Mouse (Mus musculus) erythroblast, embryonic 14.5 days (primary cell): Measurements from ENCODE around the gene R3hdm1. TPM values are rescaled to one million over a fixed set of nuclear protein-coding genes. Genes with fewer than 3 reads are reported as not detected.
"Not testable (repeated sequence)": the region's sequence is repeated elsewhere in the genome, so short reads cannot be mapped to it uniquely, and the experiment has no call there.

ENCODE experiments used
- H3K27me3 ChIP-seq: 2 replicates; pipeline ENCODE4 v1.6.1; 2012; ENCODE audit warnings: inconsistent platforms; ENCODE audit not compliant: control insufficient read depth
- H3K36me3 ChIP-seq: 2 replicates; pipeline ENCODE4 v1.6.1; 2012; ENCODE audit warnings: mild to moderate bottlenecking, inconsistent platforms; ENCODE audit not compliant: control insufficient read depth
- H3K4me1 ChIP-seq: 2 replicates; pipeline ENCODE4 v1.6.1; 2012; ENCODE audit warnings: inconsistent platforms; ENCODE audit not compliant: control insufficient read depth
- H3K4me3 ChIP-seq: replicated peaks from 2 replicates; pipeline ENCODE3; 2012; ENCODE audit warnings: moderate library complexity, mild to moderate bottlenecking, inconsistent platforms
- H3K9me3 ChIP-seq: 2 replicates; pipeline ENCODE4 v1.6.1; 2012; ENCODE audit warnings: low read length, inconsistent platforms, mixed read lengths; ENCODE audit not compliant: control insufficient read depth
- GATA1 ChIP-seq: IDR thresholded peaks from 2 replicates; pipeline ENCODE4 v1.6.1; 2012; ENCODE audit warnings: low read length, inconsistent platforms, mixed read lengths
- TAL1 ChIP-seq: IDR thresholded peaks from 3 replicates; pipeline ENCODE4 v1.6.1; 2012; ENCODE audit warnings: low read length, inconsistent platforms, mixed read lengths
- polyA plus RNA-seq: library from polyadenylated mRNA; stranded (reverse); fragments of >175 nt; gene quantifications from 2 replicates; pipeline ENCODE4 v1.2.3, GENCODE M21; 2012

Gene R3hdm1
- polyA plus RNA-seq, 1 experiment = 4.1 TPM

- Histone ChIP-seq H3K9me3 (no peaks in the 10 kb centered on the region), H3K4me1 (no peaks in the 10 kb centered on the region; the same call in 1 of the 2 replicates), H3K27me3 (no peaks in the 10 kb centered on the region), H3K4me3 (no peak overlapping the region), H3K36me3 (peaks cover 83% of the 10 kb centered on the region)
- TF ChIP-seq GATA1 (no peak), TAL1 (no peak)
These were observed 90.9 kb downstream of the R3hdm1 start for GRCm38 (mm10) chr1:128194011-128194410.

GRCm38 (mm10) chr1:128197353-128197752 is 94.3 kb downstream of the R3hdm1 start:
- Histone ChIP-seq H3K9me3 (no peaks in the 10 kb centered on the region), H3K27me3 (no peaks in the 10 kb centered on the region), H3K4me3 (no peak overlapping the region), H3K36me3 (peaks cover 72% of the 10 kb centered on the region), H3K4me1 (no peaks in the 10 kb centered on the region)
- TF ChIP-seq TAL1 (no peak), GATA1 (no peak)

- H3K27me3 ChIP-seq = no peaks in the 10 kb centered on the region
- H3K9me3 ChIP-seq = no peaks in the 10 kb centered on the region
- H3K4me3 ChIP-seq = no peak overlapping the region
- H3K4me1 ChIP-seq = no peaks in the 10 kb centered on the region
- TF ChIP-seq GATA1 (no peak), TAL1 (no peak)
- H3K36me3 ChIP-seq = peaks cover 75% of the 10 kb centered on the region
These were observed 110.2 kb downstream of the R3hdm1 start for GRCm38 (mm10) chr1:128213261-128213660.

GRCm38 (mm10) chr1:128221886-128222285 is 118.8 kb downstream of the R3hdm1 start:
- no peak overlapping the region for H3K4me3 ChIP-seq
- H3K9me3 ChIP-seq = no peaks in the 10 kb centered on the region
- H3K36me3 ChIP-seq = peaks cover 64% of the 10 kb centered on the region
- H3K4me1 ChIP-seq = no peaks in the 10 kb centered on the region
- TF ChIP-seq GATA1 (no peak), TAL1 (no peak)
- H3K27me3 ChIP-seq = no peaks in the 10 kb centered on the region

- Histone ChIP-seq H3K36me3 (peaks cover 61% of the 10 kb centered on the region), H3K9me3 (no peaks in the 10 kb centered on the region), H3K4me3 (no peak overlapping the region), H3K27me3 (no peaks in the 10 kb centered on the region), H3K4me1 (no peaks in the 10 kb centered on the region)
- TF ChIP-seq TAL1 (no peak), GATA1 (no peak)
These were observed 120.2 kb downstream of the R3hdm1 start for GRCm38 (mm10) chr1:128223304-128223703.

GRCm38 (mm10) chr1:128235181-128235580 is 132.1 kb downstream of the R3hdm1 start:
- Histone ChIP-seq H3K4me1 (no peaks in the 10 kb centered on the region), H3K4me3 (no peak overlapping the region), H3K9me3 (no peaks in the 10 kb centered on the region), H3K36me3 (peaks cover 83% of the 10 kb centered on the region), H3K27me3 (no peaks in the 10 kb centered on the region)
- no peak for TF ChIP-seq GATA1
- TF ChIP-seq TAL1 = no peak

GRCm38 (mm10) chr1:128243627-128243995 is 140.5 kb downstream of the R3hdm1 start, which contains the start of gene Ubxn4:
TSS of gene Ubxn4 (plus strand) at chr1:128243964.
- H3K36me3 ChIP-seq = peaks cover 8% of the 10 kb centered on the region
- TF ChIP-seq GATA1 = no peak
- TF ChIP-seq TAL1 = no peak
- H3K27me3 ChIP-seq = no peaks in the 10 kb centered on the region
- H3K9me3 ChIP-seq = no peaks in the 10 kb centered on the region
- H3K4me1 ChIP-seq = peaks cover 31% of the 10 kb centered on the region
- H3K4me3 ChIP-seq = peak within 1 kb of the TSS; percentile 93

GRCm38 (mm10) chr1:128243996-128244726 is 141.1 kb downstream of the R3hdm1 start:
- H3K36me3 ChIP-seq = peaks cover 5% of the 10 kb centered on the region
- TF ChIP-seq GATA1 = no peak
- TF ChIP-seq TAL1 = no peak
- peak overlapping the region; percentile 93 for H3K4me3 ChIP-seq
- no peaks in the 10 kb centered on the region for H3K9me3 ChIP-seq
- peaks cover 31% of the 10 kb centered on the region for H3K4me1 ChIP-seq
- no peaks in the 10 kb centered on the region for H3K27me3 ChIP-seq

- H3K9me3 ChIP-seq = no peaks in the 10 kb centered on the region
- H3K27me3 ChIP-seq = no peaks in the 10 kb centered on the region
- H3K4me1 ChIP-seq = peaks cover 34% of the 10 kb centered on the region
- TF ChIP-seq TAL1 (no peak), GATA1 (no peak)
- peak overlapping the region; percentile 93 for H3K4me3 ChIP-seq
- peaks cover 8% of the 10 kb centered on the region for H3K36me3 ChIP-seq
These were observed 141.7 kb downstream of the R3hdm1 start for GRCm38 (mm10) chr1:128244727-128245355.

GRCm38 (mm10) chr1:128267061-128267460 is 164.0 kb downstream of the R3hdm1 start:
- not testable (repeated sequence) for H3K4me1 ChIP-seq, H3K9me3 ChIP-seq, H3K4me3 ChIP-seq, H3K27me3 ChIP-seq
- H3K36me3 ChIP-seq = peaks cover 79% of the 10 kb centered on the region
